Mouse (Mus musculus) limb, embryonic 13.5 days (tissue): ENCODE measurements at regions not wholly inside any gene's neighbourhood (a gene's known extent, or its start where the extent isn't known, plus 50 kb on each side); places are given as distances from the start of the nearest gene placed in this dataset.
A peak's percentile ranks its signal among the peaks of the same experiment; 100 is the strongest.

Experiments
- ATAC-seq: fragments of 200-750 bp; cut with Nextera tagmentation; 2 replicates; pipeline ENCODE4 v1.8.0; 2017; ENCODE audit warnings: low read depth, moderate number of reproducible peaks, moderate TSS enrichment; ENCODE audit not compliant: low FRiP score
- H3K27ac ChIP-seq: fragments of 300-500 bp; sonication (generic); 2 replicates; pipeline ENCODE4 v1.5.1; 2015; ENCODE audit warnings: inconsistent platforms, mild to moderate bottlenecking, moderate library complexity
- H3K27me3 ChIP-seq: fragments of 300-500 bp; sonication (generic); 2 replicates; pipeline ENCODE4 v1.6.1; 2015; ENCODE audit warnings: mild to moderate bottlenecking, inconsistent platforms
- H3K36me3 ChIP-seq: fragments of 300-500 bp; sonication (generic); 2 replicates; pipeline ENCODE4 v1.6.1; 2015; ENCODE audit warnings: inconsistent platforms, mild to moderate bottlenecking, moderate library complexity
- H3K4me1 ChIP-seq: fragments of 300-500 bp; sonication (generic); 2 replicates; pipeline ENCODE4 v1.6.1; 2015; ENCODE audit warnings: inconsistent platforms
- H3K4me2 ChIP-seq: fragments of 300-500 bp; sonication (generic); replicated peaks from 2 replicates; pipeline ENCODE4 v1.6.1; 2015; ENCODE audit warnings: inconsistent platforms, mild to moderate bottlenecking, moderate library complexity
- H3K4me3 ChIP-seq: fragments of 300-500 bp; sonication (generic); 2 replicates; pipeline ENCODE4 v1.5.1; 2015; ENCODE audit warnings: moderate library complexity, mild to moderate bottlenecking, inconsistent platforms
- H3K9ac ChIP-seq: fragments of 300-500 bp; sonication (generic); 2 replicates; pipeline ENCODE4 v1.6.1; 2015; ENCODE audit warnings: mild to moderate bottlenecking, inconsistent platforms
- H3K9me3 ChIP-seq: fragments of 300-500 bp; sonication (generic); 2 replicates; pipeline ENCODE4 v1.6.1; 2016; ENCODE audit warnings: inconsistent platforms
- WGBS: fragments of 180-500 bp; shearing (Covaris S2); methylation state at CpG from one replicate; pipeline ENCODE4 v1.1.7; 2015; 5-methylcytosine and 5-hydroxymethylcytosine counted together

DNA sequence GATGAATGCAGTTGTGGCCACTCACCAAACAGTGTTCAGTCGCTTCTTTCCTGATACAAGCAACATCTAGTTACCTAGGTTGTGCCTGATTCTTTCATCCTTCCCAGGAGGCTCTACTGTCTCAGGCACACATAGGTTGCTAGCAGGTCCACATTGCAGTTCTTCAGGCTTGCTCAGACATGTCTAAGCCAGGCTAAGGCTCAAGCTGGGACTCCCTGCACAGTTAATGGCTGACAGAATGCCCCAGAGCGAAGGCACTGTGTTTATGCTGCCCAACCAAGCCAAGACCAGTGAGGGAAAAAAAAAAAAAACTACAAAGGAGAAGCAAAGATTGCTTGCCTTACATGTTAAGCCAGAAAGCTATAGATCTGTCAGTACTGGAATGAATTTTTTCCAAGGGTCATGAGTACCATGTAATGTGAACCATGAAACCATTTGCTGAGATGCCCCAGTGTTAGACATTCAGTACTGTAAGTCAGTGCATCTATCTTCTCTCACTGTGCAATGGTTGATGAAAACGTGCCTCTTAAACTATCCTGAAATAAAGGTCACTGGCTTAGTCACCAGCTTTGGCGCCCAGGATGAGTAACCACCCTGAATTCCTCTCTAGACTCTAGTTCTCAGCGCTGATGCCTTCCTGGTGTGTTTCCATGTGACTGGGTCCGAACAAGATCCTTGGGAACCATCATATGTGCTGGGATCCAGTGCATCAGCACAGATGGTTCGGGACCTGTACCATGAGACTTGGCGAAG, 152.8 kb upstream of the Zfp703 start:
- Histone ChIP-seq H3K4me2 (no peak overlapping the region), H3K9me3 (no peaks in the 10 kb centered on the region), H3K27ac (no peak overlapping the region), H3K9ac (no peak overlapping the region), H3K4me1 (peaks cover 18% of the 10 kb centered on the region), H3K4me3 (no peak overlapping the region), H3K36me3 (no peaks in the 10 kb centered on the region), H3K27me3 (peaks cover 21% of the 10 kb centered on the region)
- no peak for ATAC-seq
- WGBS, result 77% methylated on average over 8 of the region's 8 CpGs

- 5% methylated on average over 10 of the region's 10 CpGs for WGBS
- Histone ChIP-seq H3K27me3 (peaks cover 33% of the 10 kb centered on the region), H3K4me1 (peaks cover 45% of the 10 kb centered on the region), H3K36me3 (no peaks in the 10 kb centered on the region), H3K27ac (peak overlapping the region; percentile 22; the same call in 1 of the 2 replicates), H3K9me3 (no peaks in the 10 kb centered on the region), H3K4me2 (peak overlapping the region; percentile 23), H3K9ac (no peak overlapping the region), H3K4me3 (no peak overlapping the region)
- peak; percentile 55; the same call in 1 of the 2 replicates for ATAC-seq
These were observed 148.7 kb upstream of the Zfp703 start for GRCm38 (mm10) chr8:26828311-26828909.

GRCm38 (mm10) chr8:26829313-26829712, 147.8 kb upstream of the Zfp703 start:
- 72% methylated on average over 4 of the region's 4 CpGs for WGBS
- no peak overlapping the region for H3K4me2 ChIP-seq
- H3K9ac ChIP-seq, result no peak overlapping the region
- no peak for ATAC-seq
- H3K9me3 ChIP-seq, result no peaks in the 10 kb centered on the region
- H3K4me1 ChIP-seq, result peaks cover 53% of the 10 kb centered on the region
- H3K27me3 ChIP-seq, result peaks cover 39% of the 10 kb centered on the region
- H3K36me3 ChIP-seq, result no peaks in the 10 kb centered on the region
- no peak overlapping the region for H3K27ac ChIP-seq
- no peak overlapping the region for H3K4me3 ChIP-seq

GRCm38 (mm10) chr8:26831148-26831547, 146.0 kb upstream of the Zfp703 start:
- H3K9ac ChIP-seq, result no peak overlapping the region
- no peak for ATAC-seq
- H3K4me2 ChIP-seq, result peak overlapping the region; percentile 9; the same call in 1 of the 2 replicates
- H3K27ac ChIP-seq, result no peak overlapping the region
- H3K9me3 ChIP-seq, result no peaks in the 10 kb centered on the region
- peaks cover 48% of the 10 kb centered on the region for H3K27me3 ChIP-seq
- peaks cover 62% of the 10 kb centered on the region for H3K4me1 ChIP-seq
- no peaks in the 10 kb centered on the region for H3K36me3 ChIP-seq
- WGBS, result 15% methylated on average over 5 of the region's 5 CpGs
- H3K4me3 ChIP-seq, result no peak overlapping the region

GRCm38 (mm10) chr8:26831790-26832189, 145.3 kb upstream of the Zfp703 start:
- H3K27me3 ChIP-seq, result peaks cover 53% of the 10 kb centered on the region
- no peak overlapping the region for H3K9ac ChIP-seq
- 44% methylated on average over 6 of the region's 6 CpGs for WGBS
- no peak for ATAC-seq
- no peaks in the 10 kb centered on the region for H3K36me3 ChIP-seq
- H3K4me1 ChIP-seq, result peaks cover 62% of the 10 kb centered on the region
- no peak overlapping the region for H3K27ac ChIP-seq
- H3K4me3 ChIP-seq, result no peak overlapping the region
- H3K4me2 ChIP-seq, result no peak overlapping the region; the same call in 1 of the 2 replicates
- H3K9me3 ChIP-seq, result no peaks in the 10 kb centered on the region

- H3K4me3 ChIP-seq, result no peak overlapping the region
- WGBS, result 52% methylated on average over 3 of the region's 3 CpGs
- no peak overlapping the region for H3K27ac ChIP-seq
- no peak overlapping the region for H3K9ac ChIP-seq
- no peak for ATAC-seq
- no peaks in the 10 kb centered on the region for H3K9me3 ChIP-seq
- no peak overlapping the region for H3K4me2 ChIP-seq
- H3K36me3 ChIP-seq, result no peaks in the 10 kb centered on the region
- peaks cover 62% of the 10 kb centered on the region for H3K4me1 ChIP-seq
- peaks cover 56% of the 10 kb centered on the region for H3K27me3 ChIP-seq
These were observed 144.6 kb upstream of the Zfp703 start for GRCm38 (mm10) chr8:26832546-26832945.

DNA sequence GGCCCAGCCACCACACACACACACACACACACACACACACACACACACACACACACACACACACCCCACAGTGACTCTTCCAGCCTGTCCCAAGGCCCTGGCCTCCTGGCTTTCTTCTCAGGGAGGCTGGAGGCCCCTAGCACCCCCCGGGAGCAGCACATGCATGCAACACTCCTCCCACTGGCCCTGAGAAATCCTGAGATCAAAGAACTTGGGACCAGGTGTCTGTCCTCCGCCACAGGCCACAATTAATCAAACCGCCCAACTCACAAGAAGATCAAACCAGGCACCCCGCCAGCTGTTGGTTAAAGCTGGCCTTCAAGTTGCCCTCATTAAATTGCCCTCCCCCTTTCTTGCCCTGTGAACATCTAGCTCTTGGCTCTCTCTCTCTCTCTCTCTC, 143.8 kb upstream of the Zfp703 start:
- ATAC-seq, result 0 out of 2 replicates have a peak, but pooled peaks have one; percentile 46
- Histone ChIP-seq H3K36me3 (no peaks in the 10 kb centered on the region), H3K27me3 (peaks cover 59% of the 10 kb centered on the region), H3K4me2 (0 out of 2 replicates have a peak overlapping the region, but pooled peaks have one; percentile 27), H3K9me3 (no peaks in the 10 kb centered on the region), H3K4me3 (no peak overlapping the region), H3K27ac (no peak overlapping the region), H3K4me1 (peaks cover 55% of the 10 kb centered on the region), H3K9ac (no peak overlapping the region)
- 8% methylated on average over 4 of the region's 4 CpGs for WGBS

- H3K4me3 ChIP-seq, result no peak overlapping the region
- H3K9ac ChIP-seq, result no peak overlapping the region
- no peaks in the 10 kb centered on the region for H3K36me3 ChIP-seq
- no peak for ATAC-seq
- peaks cover 59% of the 10 kb centered on the region for H3K27me3 ChIP-seq
- H3K9me3 ChIP-seq, result no peaks in the 10 kb centered on the region
- peaks cover 50% of the 10 kb centered on the region for H3K4me1 ChIP-seq
- H3K4me2 ChIP-seq, result no peak overlapping the region
- 36% methylated on average over 5 of the region's 5 CpGs for WGBS
- H3K27ac ChIP-seq, result no peak overlapping the region
These were observed 143.3 kb upstream of the Zfp703 start for GRCm38 (mm10) chr8:26833784-26834183.

GRCm38 (mm10) chr8:26834604-26835003, 142.5 kb upstream of the Zfp703 start:
- no peak for ATAC-seq
- H3K4me2 ChIP-seq, result no peak overlapping the region
- peaks cover 57% of the 10 kb centered on the region for H3K27me3 ChIP-seq
- peaks cover 42% of the 10 kb centered on the region for H3K4me1 ChIP-seq
- no peaks in the 10 kb centered on the region for H3K9me3 ChIP-seq
- no peak overlapping the region for H3K9ac ChIP-seq
- no peaks in the 10 kb centered on the region for H3K36me3 ChIP-seq
- WGBS, result 64% methylated on average over 13 of the region's 13 CpGs
- H3K27ac ChIP-seq, result no peak overlapping the region
- no peak overlapping the region for H3K4me3 ChIP-seq

GRCm38 (mm10) chr8:26835076-26835475, 142.0 kb upstream of the Zfp703 start:
- Histone ChIP-seq H3K4me1 (peaks cover 41% of the 10 kb centered on the region), H3K27me3 (peaks cover 58% of the 10 kb centered on the region), H3K4me3 (no peak overlapping the region), H3K36me3 (no peaks in the 10 kb centered on the region), H3K9me3 (no peaks in the 10 kb centered on the region), H3K27ac (no peak overlapping the region), H3K9ac (no peak overlapping the region), H3K4me2 (no peak overlapping the region)
- ATAC-seq, result no peak
- whole genome bisulfite sequencing, result 39% methylated on average over 8 of the region's 8 CpGs

- Histone ChIP-seq H3K9me3 (no peaks in the 10 kb centered on the region), H3K27ac (no peak overlapping the region), H3K4me1 (peaks cover 46% of the 10 kb centered on the region), H3K4me3 (no peak overlapping the region), H3K9ac (no peak overlapping the region), H3K36me3 (no peaks in the 10 kb centered on the region), H3K27me3 (peaks cover 58% of the 10 kb centered on the region), H3K4me2 (no peak overlapping the region)
- WGBS, result 50% methylated on average over 6 of the region's 6 CpGs
- ATAC-seq, result no peak
These were observed 141.5 kb upstream of the Zfp703 start for GRCm38 (mm10) chr8:26835616-26836015.

GRCm38 (mm10) chr8:26836552-26836951, 140.6 kb upstream of the Zfp703 start:
- no peak overlapping the region for H3K4me3 ChIP-seq
- whole genome bisulfite sequencing, result 80% methylated on average over 7 of the region's 7 CpGs
- H3K36me3 ChIP-seq, result no peaks in the 10 kb centered on the region
- no peak overlapping the region for H3K27ac ChIP-seq
- H3K4me2 ChIP-seq, result no peak overlapping the region
- no peaks in the 10 kb centered on the region for H3K9me3 ChIP-seq
- H3K4me1 ChIP-seq, result peaks cover 46% of the 10 kb centered on the region
- peaks cover 66% of the 10 kb centered on the region for H3K27me3 ChIP-seq
- ATAC-seq, result no peak
- H3K9ac ChIP-seq, result no peak overlapping the region
